Mouse (Mus musculus): Measurements from ENCODE around the gene Glt28d2. TPM values are rescaled to one million over a fixed set of nuclear protein-coding genes. Genes with fewer than 3 reads are reported as not detected.
"Not testable (repeated sequence)": the region's sequence is repeated elsewhere in the genome, so short reads cannot be mapped to it uniquely, and the experiment has no call there.

Gene Glt28d2
- 0.13 and 0.45 TPM in 2 replicates for polyA plus RNA-seq (2015; fragmentation: Nextera tagmentation; extraction: Ambion mirVana)

- H3K36me3 ChIP-seq (replicated peaks), result no peaks in the 10 kb centered on the region
- peak within 1 kb of the TSS; percentile 94 for H3K4me2 ChIP-seq
- peak; percentile 88 for ATAC-seq (replicated peaks)
- peak within 1 kb of the TSS; percentile 51 for H3K4me3 ChIP-seq
- no peaks in the 10 kb centered on the region for H3K9me3 ChIP-seq
- H3K4me1 ChIP-seq, result peaks cover 20% of the 10 kb centered on the region
- WGBS, result under 1% methylated on average over 46 of the region's 48 CpGs
- peak within 1 kb of the TSS; percentile 12; the same call in 1 of the 2 replicates for H3K9ac ChIP-seq
- peaks cover 30% of the 10 kb centered on the region for H3K27me3 ChIP-seq (replicated peaks)
- no peak within 1 kb of the TSS for H3K27ac ChIP-seq
These were observed at the start of gene Glt28d2, which contains the start of gene Gm37240 for GRCm38 (mm10) chr3:85887239-85887827. Gene Glt28d2, minus strand, starts transcription at chr3:85887516. Gene Gm37240, minus strand, starts transcription at chr3:85887518.

GRCm38 (mm10) chr3:85933586-85933985, 46.3 kb upstream of the Glt28d2 start:
- Histone ChIP-seq H3K4me2 (no peak overlapping the region), H3K4me3 (no peak overlapping the region), H3K27ac (no peak overlapping the region), H3K9ac (no peak overlapping the region), H3K9me3 (no peaks in the 10 kb centered on the region), H3K36me3 (replicated peaks) (no peaks in the 10 kb centered on the region), H3K27me3 (replicated peaks) (no peaks in the 10 kb centered on the region), H3K4me1 (no peaks in the 10 kb centered on the region)
- WGBS, result 94% methylated on average over 5 of the region's 5 CpGs
- no peak for ATAC-seq (replicated peaks)

DNA sequence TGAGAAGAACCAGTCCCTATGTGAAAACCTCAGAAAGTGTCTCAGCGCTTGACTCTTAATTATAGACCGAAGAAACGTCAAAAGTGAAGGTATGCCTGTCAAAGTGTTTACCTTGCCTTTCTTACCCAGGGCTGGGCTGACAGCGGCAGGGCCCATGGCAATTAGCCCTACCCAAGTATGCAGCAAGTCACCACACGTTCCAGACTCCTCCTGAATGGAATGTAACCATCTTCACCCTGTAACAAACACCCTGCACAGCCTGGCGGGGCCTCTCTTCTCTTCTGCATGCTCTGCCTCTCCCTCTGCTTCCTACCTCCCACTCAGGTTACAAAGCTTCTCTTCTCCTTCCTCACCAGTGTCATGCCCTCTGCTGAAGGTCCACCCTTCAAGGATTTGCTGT, 44.5 kb upstream of the Glt28d2 start:
- H3K27me3 ChIP-seq (replicated peaks), result no peaks in the 10 kb centered on the region
- H3K9ac ChIP-seq, result no peak overlapping the region
- no peaks in the 10 kb centered on the region for H3K9me3 ChIP-seq
- no peak for ATAC-seq (replicated peaks)
- no peak overlapping the region for H3K4me2 ChIP-seq
- no peak overlapping the region for H3K27ac ChIP-seq
- no peaks in the 10 kb centered on the region for H3K4me1 ChIP-seq
- no peaks in the 10 kb centered on the region for H3K36me3 ChIP-seq (replicated peaks)
- no peak overlapping the region for H3K4me3 ChIP-seq
- 88% methylated on average over 6 of the region's 6 CpGs for WGBS

DNA sequence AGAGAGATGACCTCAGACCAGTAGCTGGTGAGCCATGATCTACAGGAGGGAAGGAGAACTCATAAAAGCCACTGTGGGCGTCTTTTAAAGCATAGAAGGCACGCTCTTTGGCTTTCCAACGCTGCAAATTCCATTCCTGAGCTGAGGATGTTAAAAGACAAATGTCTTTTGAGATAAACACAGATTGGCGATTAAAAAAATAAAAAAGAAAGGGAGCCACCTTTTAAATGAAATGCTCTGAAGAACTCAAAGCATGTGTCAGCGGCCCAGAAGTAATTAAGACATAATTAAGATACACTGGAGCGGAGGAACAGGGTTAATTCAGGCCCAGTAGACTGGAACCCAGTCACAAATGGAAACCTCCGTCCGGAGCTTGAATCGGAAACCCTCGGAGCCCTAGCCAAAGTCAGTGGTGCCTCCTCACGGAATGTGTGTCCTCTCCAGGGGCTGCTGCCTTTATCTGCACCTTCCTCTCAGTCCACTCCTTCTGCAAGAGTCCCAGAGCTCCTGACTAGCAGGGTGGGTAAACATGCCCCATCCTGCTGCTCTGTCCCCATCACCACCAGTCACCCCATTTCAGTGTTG, 43.4 kb upstream of the Glt28d2 start:
- Histone ChIP-seq H3K4me3 (no peak overlapping the region), H3K4me2 (no peak overlapping the region), H3K36me3 (replicated peaks) (no peaks in the 10 kb centered on the region), H3K9ac (no peak overlapping the region), H3K27me3 (replicated peaks) (no peaks in the 10 kb centered on the region), H3K27ac (no peak overlapping the region), H3K9me3 (no peaks in the 10 kb centered on the region), H3K4me1 (no peaks in the 10 kb centered on the region)
- 28% methylated on average over 11 of the region's 11 CpGs for WGBS
- no peak for ATAC-seq (replicated peaks)

GRCm38 (mm10) chr3:85929711-85930110, 42.4 kb upstream of the Glt28d2 start:
- Histone ChIP-seq H3K27ac (no peak overlapping the region), H3K9me3 (no peaks in the 10 kb centered on the region), H3K9ac (no peak overlapping the region), H3K27me3 (replicated peaks) (no peaks in the 10 kb centered on the region), H3K4me3 (no peak overlapping the region), H3K36me3 (replicated peaks) (no peaks in the 10 kb centered on the region), H3K4me1 (no peaks in the 10 kb centered on the region), H3K4me2 (no peak overlapping the region)
- ATAC-seq (replicated peaks), result no peak
- WGBS, result 81% methylated on average over 5 of the region's 5 CpGs

DNA sequence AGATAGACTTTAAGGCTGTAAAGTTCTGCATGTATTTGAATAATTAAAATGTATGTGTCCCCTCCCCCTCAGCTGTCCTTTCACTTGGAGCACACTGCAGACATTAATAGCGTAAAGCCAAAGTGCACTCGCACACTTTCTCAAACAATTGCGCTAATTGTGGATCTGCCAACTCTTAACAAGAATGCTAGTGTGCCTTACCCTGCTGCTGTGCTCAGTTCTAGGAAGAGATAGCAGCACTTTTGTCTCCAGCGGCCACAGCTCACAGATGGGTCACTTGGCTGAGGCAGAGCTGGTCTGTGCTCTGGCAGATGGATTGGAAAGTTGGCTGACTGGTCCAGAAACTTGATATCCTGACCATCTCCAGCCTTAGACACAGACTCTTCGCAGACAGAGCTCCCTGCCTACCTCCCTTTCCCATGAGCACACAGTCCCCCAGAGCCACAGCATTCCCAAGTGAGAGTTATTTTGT, 40.9 kb upstream of the Glt28d2 start:
- Histone ChIP-seq H3K9me3 (no peaks in the 10 kb centered on the region), H3K4me3 (no peak overlapping the region), H3K9ac (no peak overlapping the region), H3K4me1 (no peaks in the 10 kb centered on the region; the same call in 1 of the 2 replicates), H3K36me3 (replicated peaks) (no peaks in the 10 kb centered on the region), H3K27ac (no peak overlapping the region), H3K4me2 (no peak overlapping the region), H3K27me3 (replicated peaks) (no peaks in the 10 kb centered on the region)
- 75% methylated on average over 5 of the region's 5 CpGs for WGBS
- ATAC-seq (replicated peaks), result no peak

DNA sequence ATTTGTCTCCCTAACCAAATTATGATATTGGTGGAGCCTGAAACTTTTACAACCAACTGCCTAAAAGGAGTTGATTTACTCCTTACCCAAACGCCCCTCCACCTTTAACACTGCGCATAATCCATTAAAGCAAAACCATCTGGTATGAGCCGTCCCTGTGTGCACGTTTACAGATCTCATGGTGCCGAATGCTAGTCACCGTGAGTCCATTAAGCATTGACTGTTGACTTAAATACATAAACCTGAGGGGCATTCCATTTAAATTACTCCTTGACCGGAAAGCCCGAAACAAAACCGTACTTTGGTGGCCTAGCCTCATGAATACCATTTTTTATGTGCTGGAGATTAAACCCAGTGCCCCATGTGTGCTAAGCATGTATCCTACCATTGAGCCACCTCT, 40.0 kb upstream of the Glt28d2 start:
- no peaks in the 10 kb centered on the region for H3K27me3 ChIP-seq (replicated peaks)
- no peak overlapping the region for H3K9ac ChIP-seq
- no peak for ATAC-seq (replicated peaks)
- H3K36me3 ChIP-seq (replicated peaks), result no peaks in the 10 kb centered on the region
- H3K4me1 ChIP-seq, result no peaks in the 10 kb centered on the region; the same call in 1 of the 2 replicates
- WGBS, result 80% methylated on average over 9 of the region's 9 CpGs
- no peak overlapping the region for H3K4me2 ChIP-seq
- H3K27ac ChIP-seq, result no peak overlapping the region
- no peak overlapping the region for H3K4me3 ChIP-seq
- H3K9me3 ChIP-seq, result no peaks in the 10 kb centered on the region

- peak overlapping the region; percentile 40 for H3K4me2 ChIP-seq
- peak; percentile 73 for ATAC-seq (replicated peaks)
- 45% methylated on average over 18 of the region's 18 CpGs for WGBS
These were observed 36.9 kb upstream of the Glt28d2 start for GRCm38 (mm10) chr3:85923954-85924945.

DNA sequence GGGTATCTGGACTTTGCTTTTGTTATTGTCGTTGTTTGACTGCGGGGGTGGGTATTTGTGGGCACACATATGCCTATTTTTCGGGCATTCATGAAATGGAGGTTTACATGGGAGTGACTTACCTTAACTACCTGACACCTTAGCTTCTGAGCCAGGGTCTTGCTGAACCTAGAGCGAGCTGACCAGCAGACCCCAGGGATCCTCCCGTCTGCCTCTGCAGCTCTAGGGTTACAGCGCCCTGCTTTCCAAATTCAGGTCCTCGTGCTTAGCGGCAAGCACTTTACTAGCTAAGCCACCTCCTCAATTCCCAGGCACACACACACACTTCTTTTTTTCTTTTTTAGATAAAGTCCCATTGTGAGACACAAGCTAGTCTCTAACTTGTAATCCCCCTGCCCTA, 36.0 kb upstream of the Glt28d2 start:
- no peak overlapping the region for H3K4me3 ChIP-seq
- 77% methylated on average over 8 of the region's 8 CpGs for WGBS

More at GRCm38 (mm10) chr3:85923954-85924945, 36.9 kb upstream of the Glt28d2 start:
- Histone ChIP-seq H3K9ac (no peak overlapping the region), H3K4me1 (no peaks in the 10 kb centered on the region; the same call in 1 of the 2 replicates), H3K36me3 (replicated peaks) (no peaks in the 10 kb centered on the region), H3K9me3 (no peaks in the 10 kb centered on the region), H3K4me3 (0 out of 2 replicates have a peak overlapping the region, but pooled peaks have one; percentile 2), H3K27me3 (replicated peaks) (no peaks in the 10 kb centered on the region), H3K27ac (no peak overlapping the region)

DNA sequence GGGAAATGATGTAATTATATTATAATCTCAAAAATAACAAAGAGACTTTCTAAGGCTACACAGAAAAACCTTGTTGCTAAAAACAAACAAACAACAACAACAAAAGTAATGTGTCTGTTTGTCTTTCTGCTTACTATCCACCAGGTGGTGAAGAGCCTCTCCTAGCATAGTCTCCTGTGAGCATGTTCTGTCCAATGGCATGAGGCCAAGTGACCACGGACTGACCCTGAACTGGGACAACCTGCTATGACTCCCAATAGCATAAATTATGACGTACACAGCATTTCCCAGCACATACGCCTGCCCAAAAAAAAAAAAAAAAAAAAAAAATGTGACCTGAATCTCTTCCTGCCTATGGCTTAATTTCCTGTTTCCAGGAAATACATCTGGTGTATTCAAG, 35.0 kb upstream of the Glt28d2 start:
- Histone ChIP-seq H3K27me3 (replicated peaks) (no peaks in the 10 kb centered on the region), H3K4me3 (no peak overlapping the region), H3K27ac (no peak overlapping the region), H3K4me2 (no peak overlapping the region), H3K9me3 (no peaks in the 10 kb centered on the region), H3K36me3 (replicated peaks) (no peaks in the 10 kb centered on the region), H3K4me1 (no peaks in the 10 kb centered on the region; the same call in 1 of the 2 replicates), H3K9ac (no peak overlapping the region)
- ATAC-seq (replicated peaks), result no peak
- 84% methylated on average over 3 of the region's 3 CpGs for WGBS

More for the DNA sequence above, 36.0 kb upstream of the Glt28d2 start:
- H3K9me3 ChIP-seq, result no peaks in the 10 kb centered on the region
- no peak for ATAC-seq (replicated peaks)
- H3K4me2 ChIP-seq, result no peak overlapping the region
- H3K27ac ChIP-seq, result no peak overlapping the region
- no peaks in the 10 kb centered on the region for H3K36me3 ChIP-seq (replicated peaks)
- H3K4me1 ChIP-seq, result no peaks in the 10 kb centered on the region; the same call in 1 of the 2 replicates
- H3K27me3 ChIP-seq (replicated peaks), result no peaks in the 10 kb centered on the region
- H3K9ac ChIP-seq, result no peak overlapping the region

- not testable (repeated sequence) for H3K27ac ChIP-seq; H3K4me2 ChIP-seq; H3K36me3 ChIP-seq (replicated peaks); H3K9ac ChIP-seq; H3K27me3 ChIP-seq (replicated peaks); H3K4me1 ChIP-seq; H3K9me3 ChIP-seq; ATAC-seq (replicated peaks); H3K4me3 ChIP-seq
- 90% methylated on average over 2 of the region's 2 CpGs for WGBS
These were observed 33.4 kb upstream of the Glt28d2 start for GRCm38 (mm10) chr3:85920671-85921070.

GRCm38 (mm10) chr3:85917600-85917999, 30.3 kb upstream of the Glt28d2 start:
- H3K4me2 ChIP-seq, result no peak overlapping the region
- no peaks in the 10 kb centered on the region for H3K27me3 ChIP-seq (replicated peaks)
- no peak overlapping the region for H3K27ac ChIP-seq
- WGBS, result 10% methylated on average over 4 of the region's 4 CpGs
- H3K9me3 ChIP-seq, result no peaks in the 10 kb centered on the region
- H3K4me1 ChIP-seq, result no peaks in the 10 kb centered on the region
- no peaks in the 10 kb centered on the region for H3K36me3 ChIP-seq (replicated peaks)
- no peak overlapping the region for H3K9ac ChIP-seq
- ATAC-seq (replicated peaks), result no peak
- H3K4me3 ChIP-seq, result no peak overlapping the region
